Mouse (Mus musculus) kidney, embryonic 16.5 days (tissue): ENCODE data around the gene Dapp1. TPM values are rescaled to one million over a fixed set of nuclear protein-coding genes. Genes with fewer than 3 reads are reported as not detected.
"Not testable (repeated sequence)": the region's sequence is repeated elsewhere in the genome, so short reads cannot be mapped to it uniquely, and the experiment has no call there.

Source experiments
- ATAC-seq: fragments of 200-750 bp; cut with Nextera tagmentation; 2 replicates; pipeline ENCODE4 v1.8.0; 2017; ENCODE audit warnings: moderate TSS enrichment; ENCODE audit not compliant: low FRiP score, low TSS enrichment
- H3K27ac ChIP-seq: fragments of 300-500 bp; sonication (generic); 2 replicates; pipeline ENCODE4 v1.5.1; 2014; ENCODE audit warnings: low read length
- H3K27me3 ChIP-seq: fragments of 300-500 bp; sonication (generic); 2 replicates; pipeline ENCODE4 v1.6.1; 2014; ENCODE audit warnings: low read length, control low read depth, mixed read lengths; ENCODE audit not compliant: insufficient read depth
- H3K36me3 ChIP-seq: fragments of 300-500 bp; sonication (generic); 2 replicates; pipeline ENCODE4 v1.6.1; 2014; ENCODE audit warnings: low read length, control low read depth, mixed read lengths; ENCODE audit not compliant: insufficient read depth
- H3K4me1 ChIP-seq: fragments of 300-500 bp; sonication (generic); 2 replicates; pipeline ENCODE4 v1.6.1; 2014; ENCODE audit warnings: low read length, control low read depth, mixed read lengths; ENCODE audit not compliant: insufficient read depth
- H3K4me2 ChIP-seq: fragments of 300-500 bp; sonication (generic); replicated peaks from 2 replicates; pipeline ENCODE4 v1.6.1; 2014; ENCODE audit warnings: low read depth, low read length
- H3K4me3 ChIP-seq: fragments of 300-500 bp; sonication (generic); 2 replicates; pipeline ENCODE4 v1.5.1; 2014; ENCODE audit warnings: mild to moderate bottlenecking, low read length
- H3K9ac ChIP-seq: fragments of 300-500 bp; sonication (generic); replicated peaks from 2 replicates; pipeline ENCODE4 v1.6.1; 2014; ENCODE audit warnings: low read length
- H3K9me3 ChIP-seq: fragments of 300-500 bp; sonication (generic); 2 replicates; pipeline ENCODE4 v1.6.1; 2016; ENCODE audit warnings: low read length, control low read depth
- WGBS: fragments of 180-500 bp; shearing (Covaris S2); extraction: QIAGEN DNeasy Blood & Tissue Kit; methylation state at CpG from one replicate; pipeline ENCODE4 v1.1.7; 2014; 5-methylcytosine and 5-hydroxymethylcytosine counted together
- polyA plus RNA-seq: library from polyadenylated mRNA; unstranded; fragments of >200 nt; fragmentation: Nextera tagmentation; extraction: Ambion mirVana; gene quantifications from 2 replicates; pipeline ENCODE4 v1.2.1, GENCODE M21; 2015

Gene Dapp1
- polyA plus RNA-seq, 1 experiment from 2014 or later: 9.3 TPM

- H3K4me1 ChIP-seq: peaks cover 20% of the 10 kb centered on the region
- not testable (repeated sequence) for H3K4me2 ChIP-seq, H3K27me3 ChIP-seq, H3K9ac ChIP-seq, H3K4me3 ChIP-seq, ATAC-seq, H3K27ac ChIP-seq, H3K36me3 ChIP-seq, H3K9me3 ChIP-seq
- WGBS: 89% methylated on average over 3 of the region's 3 CpGs
Measured at GRCm38 (mm10) chr3:137951302-137951701, 30.0 kb downstream of the Dapp1 start.

- Histone ChIP-seq H3K9ac (no peak overlapping the region), H3K36me3 (no peaks in the 10 kb centered on the region), H3K27me3 (no peaks in the 10 kb centered on the region), H3K4me1 (peaks cover 14% of the 10 kb centered on the region; the same call in 1 of the 2 replicates), H3K27ac (no peak overlapping the region), H3K4me2 (no peak overlapping the region), H3K4me3 (no peak overlapping the region), H3K9me3 (no peaks in the 10 kb centered on the region)
- no peak for ATAC-seq
- 81% methylated on average over 10 of the region's 10 CpGs for WGBS
Measured at GRCm38 (mm10) chr3:137950191-137950885, 31.0 kb downstream of the Dapp1 start.

GRCm38 (mm10) chr3:137947525-137947924, 33.8 kb downstream of the Dapp1 start:
- Histone ChIP-seq H3K4me3 (no peak overlapping the region), H3K9me3 (no peaks in the 10 kb centered on the region), H3K4me2 (no peak overlapping the region), H3K27me3 (no peaks in the 10 kb centered on the region), H3K4me1 (0 out of 2 replicates have a peak, but pooled peaks cover 2% of the 10 kb centered on the region), H3K9ac (no peak overlapping the region), H3K27ac (no peak overlapping the region), H3K36me3 (no peaks in the 10 kb centered on the region)
- no peak for ATAC-seq
- WGBS: 83% methylated on average over 4 of the region's 4 CpGs

GRCm38 (mm10) chr3:137946827-137947226, 34.5 kb downstream of the Dapp1 start:
- Histone ChIP-seq H3K4me1 (no peaks in the 10 kb centered on the region), H3K4me2 (no peak overlapping the region)
- WGBS: 85% methylated on average over 3 of the region's 3 CpGs

GRCm38 (mm10) chr3:137943737-137944154, 37.6 kb downstream of the Dapp1 start:
- no peak overlapping the region for H3K4me2 ChIP-seq
- H3K4me3 ChIP-seq: no peak overlapping the region
- no peaks in the 10 kb centered on the region for H3K27me3 ChIP-seq
- no peak overlapping the region for H3K9ac ChIP-seq
- H3K9me3 ChIP-seq: no peaks in the 10 kb centered on the region
- no peak for ATAC-seq
- H3K36me3 ChIP-seq: no peaks in the 10 kb centered on the region
- H3K27ac ChIP-seq: no peak overlapping the region
- H3K4me1 ChIP-seq: no peaks in the 10 kb centered on the region
- 84% methylated on average over 6 of the region's 6 CpGs for WGBS

More at GRCm38 (mm10) chr3:137946827-137947226, 34.5 kb downstream of the Dapp1 start:
- Histone ChIP-seq H3K9ac (no peak overlapping the region), H3K9me3 (no peaks in the 10 kb centered on the region), H3K27me3 (no peaks in the 10 kb centered on the region), H3K27ac (no peak overlapping the region), H3K4me3 (no peak overlapping the region), H3K36me3 (no peaks in the 10 kb centered on the region)
- no peak for ATAC-seq

GRCm38 (mm10) chr3:137942098-137942622, 39.2 kb downstream of the Dapp1 start:
- H3K4me1 ChIP-seq: 0 out of 2 replicates have a peak, but pooled peaks cover 2% of the 10 kb centered on the region
- ATAC-seq: no peak
- H3K9me3 ChIP-seq: no peaks in the 10 kb centered on the region
- no peaks in the 10 kb centered on the region for H3K27me3 ChIP-seq
- no peak overlapping the region for H3K9ac ChIP-seq
- no peak overlapping the region for H3K4me2 ChIP-seq
- no peak overlapping the region for H3K27ac ChIP-seq
- H3K4me3 ChIP-seq: no peak overlapping the region
- H3K36me3 ChIP-seq: no peaks in the 10 kb centered on the region
- 85% methylated on average over 12 of the region's 12 CpGs for WGBS

- Histone ChIP-seq H3K9me3 (no peaks in the 10 kb centered on the region), H3K4me2 (no peak overlapping the region), H3K27me3 (no peaks in the 10 kb centered on the region), H3K9ac (no peak overlapping the region), H3K36me3 (no peaks in the 10 kb centered on the region), H3K4me1 (0 out of 2 replicates have a peak, but pooled peaks cover 3% of the 10 kb centered on the region), H3K4me3 (no peak overlapping the region), H3K27ac (no peak overlapping the region)
- no peak for ATAC-seq
Measured at GRCm38 (mm10) chr3:137941555-137941954, 39.8 kb downstream of the Dapp1 start.

GRCm38 (mm10) chr3:137940757-137941156, 40.6 kb downstream of the Dapp1 start:
- Histone ChIP-seq H3K9ac (no peak overlapping the region), H3K4me1 (0 out of 2 replicates have a peak, but pooled peaks cover 6% of the 10 kb centered on the region), H3K9me3 (no peaks in the 10 kb centered on the region), H3K27ac (no peak overlapping the region), H3K36me3 (no peaks in the 10 kb centered on the region), H3K27me3 (no peaks in the 10 kb centered on the region), H3K4me2 (no peak overlapping the region), H3K4me3 (no peak overlapping the region)
- WGBS: 72% methylated on average over 4 of the region's 4 CpGs
- ATAC-seq: no peak

GRCm38 (mm10) chr3:137938608-137939007, 42.7 kb downstream of the Dapp1 start:
- 56% methylated on average over 6 of the region's 6 CpGs for WGBS
- peak; percentile 55; the same call in 1 of the 2 replicates for ATAC-seq
- Histone ChIP-seq H3K4me2 (peak overlapping the region; percentile 26; the same call in 1 of the 2 replicates), H3K4me1 (peaks cover 12% of the 10 kb centered on the region; the same call in 1 of the 2 replicates), H3K4me3 (no peak overlapping the region), H3K9ac (no peak overlapping the region), H3K36me3 (no peaks in the 10 kb centered on the region), H3K27me3 (no peaks in the 10 kb centered on the region), H3K9me3 (no peaks in the 10 kb centered on the region; the same call in 1 of the 2 replicates), H3K27ac (no peak overlapping the region)

GRCm38 (mm10) chr3:137936541-137936940, 44.8 kb downstream of the Dapp1 start:
- H3K27ac ChIP-seq: no peak overlapping the region
- H3K9me3 ChIP-seq: no peaks in the 10 kb centered on the region; the same call in 1 of the 2 replicates
- H3K36me3 ChIP-seq: 0 out of 2 replicates have a peak, but pooled peaks cover 2% of the 10 kb centered on the region
- no peak overlapping the region for H3K4me2 ChIP-seq
- H3K4me1 ChIP-seq: peaks cover 20% of the 10 kb centered on the region; the same call in 1 of the 2 replicates
- 35% methylated on average over 6 of the region's 6 CpGs for WGBS
- no peak overlapping the region for H3K4me3 ChIP-seq
- H3K9ac ChIP-seq: no peak overlapping the region
- ATAC-seq: peak; percentile 25; the same call in 1 of the 2 replicates
- H3K27me3 ChIP-seq: no peaks in the 10 kb centered on the region
